Mouse (Mus musculus) heart, adult 2 months (tissue): ENCODE measurements at regions not wholly inside any gene's neighbourhood (a gene's known extent, or its start where the extent isn't known, plus 50 kb on each side); places are given as distances from the start of the nearest gene placed in this dataset.

Experiments used
- CTCF ChIP-seq: fragments of 200-600 bp; IDR thresholded peaks from 2 replicates; pipeline ENCODE4 v1.8.1; 2022; ENCODE audit warnings: antibody characterized with exemption, mild to moderate bottlenecking, moderate library complexity
- EP300 ChIP-seq: fragments of 200-500 bp; IDR thresholded peaks from 2 replicates; pipeline ENCODE4 v1.6.1; 2011; ENCODE audit warnings: low read depth, low read length, control low read depth; ENCODE audit not compliant: insufficient read depth
- POLR2A ChIP-seq: fragments of 200-500 bp; IDR thresholded peaks from 2 replicates; pipeline ENCODE4 v1.6.1; 2011; ENCODE audit warnings: mild to moderate bottlenecking, low read depth, low read length, control low read depth; ENCODE audit not compliant: insufficient read depth

- no peak for TF ChIP-seq CTCF
- no peak for TF ChIP-seq POLR2A
- TF ChIP-seq EP300 = no peak
Observed at GRCm38 (mm10) chr3:83609095-83609770, 156.9 kb upstream of the Sfrp2 start.
